23 mouse cellular contexts compared by ENCODE assay signal in the genomic region with DNA sequence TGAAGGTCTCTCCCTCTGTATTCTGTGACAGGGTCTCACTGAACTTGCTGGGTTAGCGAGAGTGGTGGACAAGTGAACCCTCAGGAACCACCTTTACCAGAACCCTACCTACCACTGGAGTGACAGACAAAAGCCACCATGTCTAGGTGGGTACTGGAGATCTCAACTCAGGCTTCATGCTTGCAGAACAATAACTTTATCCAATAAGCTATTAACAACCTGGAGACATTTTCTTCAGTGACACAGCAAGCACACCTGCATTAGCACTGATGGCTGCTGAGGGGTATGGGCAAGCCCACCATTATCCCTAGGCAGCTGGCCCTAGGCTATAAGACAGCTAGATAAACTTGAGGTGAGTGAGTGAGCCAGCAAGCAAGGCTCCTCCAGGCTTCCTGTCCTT.
"Had no signal": no experiment of that assay in that cellular context is flagged by ENCODE, and none has a peak within 500 bp of the region (broad histone marks: within the 10 kb centered on the region; RNA-seq: fewer than 3 reads in every experiment).

No protein-coding gene starts in this region.

- ATAC-seq: intestine, postnatal 0 days; liver, embryonic 12.5 days; midbrain, embryonic 15.5 days had no signal

- DNase-seq: kidney, adult 8-10 months; kidney, postnatal 14 days; layer of hippocampus, adult 9-11 months; liver; lung, adult 18-20 months; lung, postnatal 10 days; lung, postnatal 36 days; retina, postnatal 1 day; right cerebral cortex, postnatal 25 days; spleen, adult 18-20 months; thymus, postnatal 25 days had no signal

- H3K4me3 ChIP-seq: layer of hippocampus, adult 2 months; limb, embryonic 10.5 days; limb, embryonic 13.5 days; liver, embryonic 12.5 days; liver, embryonic 15.5 days; lung, embryonic 15.5 days; midbrain, embryonic 12.5 days; midbrain, embryonic 15.5 days; myocyte; neural tube, embryonic 13.5 days; stomach, embryonic 15.5 days had no signal

- H3K36me3 ChIP-seq: limb, embryonic 13.5 days; liver, embryonic 12.5 days; liver, embryonic 15.5 days; lung, embryonic 15.5 days; midbrain, embryonic 12.5 days; midbrain, embryonic 15.5 days; neural tube, embryonic 13.5 days; stomach, embryonic 15.5 days had no signal

- H3K9ac ChIP-seq: limb, embryonic 13.5 days; liver, embryonic 12.5 days; liver, embryonic 15.5 days; lung, embryonic 15.5 days; midbrain, embryonic 12.5 days; midbrain, embryonic 15.5 days; neural tube, embryonic 13.5 days; stomach, embryonic 15.5 days had no signal

- H3K4me1 ChIP-seq: limb, embryonic 10.5 days had no signal

- H3K27ac ChIP-seq: layer of hippocampus, adult 2 months; limb, embryonic 10.5 days; limb, embryonic 13.5 days; liver, embryonic 12.5 days; liver, embryonic 15.5 days; lung, embryonic 15.5 days; midbrain, embryonic 12.5 days; midbrain, embryonic 15.5 days; neural tube, embryonic 13.5 days; stomach, embryonic 15.5 days had no signal

- H3K9me3 ChIP-seq: limb, embryonic 10.5 days; limb, embryonic 13.5 days; liver, embryonic 12.5 days; liver, embryonic 15.5 days; lung, embryonic 15.5 days; midbrain, embryonic 12.5 days; midbrain, embryonic 15.5 days; neural tube, embryonic 13.5 days; stomach, embryonic 15.5 days had no signal

- H3K4me2 ChIP-seq: limb, embryonic 13.5 days; liver, embryonic 12.5 days; liver, embryonic 15.5 days; lung, embryonic 15.5 days; midbrain, embryonic 12.5 days; midbrain, embryonic 15.5 days; neural tube, embryonic 13.5 days; stomach, embryonic 15.5 days had no signal

- H3K27me3 ChIP-seq: limb, embryonic 13.5 days; liver, embryonic 12.5 days; liver, embryonic 15.5 days; lung, embryonic 15.5 days; midbrain, embryonic 12.5 days; midbrain, embryonic 15.5 days; neural tube, embryonic 13.5 days; stomach, embryonic 15.5 days had no signal
